Mouse (Mus musculus): ENCODE data around the gene Tmem243.

DNA sequence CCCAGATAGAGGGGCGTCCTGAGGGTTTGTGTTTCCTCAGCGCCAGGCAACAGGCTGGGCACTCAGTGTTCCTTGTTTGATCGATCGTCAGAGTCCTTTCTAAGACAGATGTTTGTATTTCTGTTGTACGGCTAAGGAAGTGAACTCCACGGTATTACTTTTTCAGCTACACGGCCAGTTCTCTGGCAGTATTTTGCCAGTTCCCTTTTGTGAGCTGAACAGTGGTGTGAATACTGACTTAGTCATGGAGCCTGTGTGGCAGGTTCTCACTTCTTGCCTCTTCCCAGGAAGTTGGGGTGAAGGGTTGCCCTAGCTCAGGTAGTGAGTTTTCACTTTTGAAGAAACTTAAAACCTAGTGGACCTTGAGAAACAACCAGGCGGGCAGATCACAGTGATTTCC is 3.5 kb downstream of the Tmem243 start:
- TF ChIP-seq CTCF (IDR thresholded peaks at IDR 0.05; ENCODE audit: control insufficient read depth, insufficient read depth, low read length) (no peak), POLR2A (IDR thresholded peaks at IDR 0.05; ENCODE audit: borderline replicate concordance, control insufficient read depth, low read depth, low read length) (no peak)

All from bone marrow, adult 2 months (tissue).